Mouse (Mus musculus) forebrain, embryonic 16.5 days (tissue): ENCODE measurements around the gene Fkbp4. TPM values are rescaled to one million over a fixed set of nuclear protein-coding genes. Genes with fewer than 3 reads are reported as not detected.
"Not testable (repeated sequence)": the region's sequence is repeated elsewhere in the genome, so short reads cannot be mapped to it uniquely, and the experiment has no call there.

Experiments used
- ATAC-seq: fragments of 200-750 bp; cut with Nextera tagmentation; 2 replicates; pipeline ENCODE4 v1.8.0; 2017; ENCODE audit warnings: mild to moderate bottlenecking, moderate library complexity
- H3K27ac ChIP-seq: fragments of 300-500 bp; sonication (generic); 2 replicates; pipeline ENCODE4 v1.5.1; 2014; ENCODE audit warnings: low read length, control low read depth
- H3K27me3 ChIP-seq: fragments of 300-500 bp; sonication (generic); replicated peaks from 2 replicates; pipeline ENCODE4 v1.6.1; 2014; ENCODE audit warnings: low read length; ENCODE audit not compliant: control insufficient read depth, insufficient read depth
- H3K36me3 ChIP-seq: fragments of 300-500 bp; sonication (generic); 2 replicates; pipeline ENCODE4 v1.6.1; 2014; ENCODE audit not compliant: control insufficient read depth, insufficient read depth
- H3K4me1 ChIP-seq: fragments of 300-500 bp; sonication (generic); replicated peaks from 2 replicates; pipeline ENCODE4 v1.6.1; 2014; ENCODE audit warnings: low read length; ENCODE audit not compliant: control insufficient read depth, insufficient read depth
- H3K4me2 ChIP-seq: fragments of 300-500 bp; sonication (generic); 2 replicates; pipeline ENCODE4 v1.6.1; 2014; ENCODE audit warnings: mild to moderate bottlenecking, low read length, control low read depth
- H3K4me3 ChIP-seq: fragments of 300-500 bp; sonication (generic); replicated peaks from 2 replicates; pipeline ENCODE4 v1.5.1; 2014; ENCODE audit warnings: mild to moderate bottlenecking, low read length, control low read depth
- H3K9ac ChIP-seq: fragments of 300-500 bp; sonication (generic); replicated peaks from 2 replicates; pipeline ENCODE4 v1.6.1; 2014; ENCODE audit warnings: low read depth, low read length, control low read depth
- H3K9me3 ChIP-seq: fragments of 300-500 bp; sonication (generic); 2 replicates; pipeline ENCODE4 v1.6.1; 2016; ENCODE audit warnings: low read length; ENCODE audit not compliant: control insufficient read depth
- WGBS: fragments of 180-500 bp; shearing (Covaris S2); extraction: QIAGEN DNeasy Blood & Tissue Kit; methylation state at CpG from one replicate; pipeline ENCODE4 v1.1.7; 2014; 5-methylcytosine and 5-hydroxymethylcytosine counted together
- polyA plus RNA-seq: library from polyadenylated mRNA; unstranded; fragments of >200 nt; fragmentation: Nextera tagmentation; extraction: Ambion mirVana; gene quantifications from 2 replicates; pipeline ENCODE4 v1.2.1, GENCODE M21; 2015

Gene Fkbp4
- polyA plus RNA-seq, 1 experiment from 2014 or later, result 428 TPM

- ATAC-seq, result no peak
- Histone ChIP-seq H3K27me3 (no peaks in the 10 kb centered on the region), H3K27ac (no peak overlapping the region), H3K9me3 (no peaks in the 10 kb centered on the region), H3K4me1 (no peaks in the 10 kb centered on the region), H3K9ac (no peak overlapping the region), H3K36me3 (no peaks in the 10 kb centered on the region), H3K4me2 (no peak overlapping the region), H3K4me3 (no peak overlapping the region)
- 79% methylated on average over 7 of the region's 7 CpGs for WGBS
Measured at GRCm38 (mm10) chr6:128383752-128384151, 54.7 kb downstream of the Fkbp4 start.

GRCm38 (mm10) chr6:128381254-128381653, 57.2 kb downstream of the Fkbp4 start:
- Histone ChIP-seq H3K9ac (no peak overlapping the region), H3K9me3 (no peaks in the 10 kb centered on the region), H3K36me3 (no peaks in the 10 kb centered on the region), H3K4me1 (no peaks in the 10 kb centered on the region), H3K4me3 (no peak overlapping the region), H3K4me2 (no peak overlapping the region), H3K27ac (no peak overlapping the region), H3K27me3 (no peaks in the 10 kb centered on the region)
- ATAC-seq, result no peak
- WGBS, result 77% methylated on average over 3 of the region's 3 CpGs

- H3K9ac ChIP-seq, H3K4me2 ChIP-seq, H3K27me3 ChIP-seq, ATAC-seq, H3K4me1 ChIP-seq, H3K27ac ChIP-seq, H3K4me3 ChIP-seq, H3K9me3 ChIP-seq, H3K36me3 ChIP-seq: not testable (repeated sequence)
- 71% methylated on average over 1 of the region's 1 CpGs for WGBS
Measured at GRCm38 (mm10) chr6:128380594-128381167, 57.8 kb downstream of the Fkbp4 start.

Other genes starting within 250 kb of the Fkbp4 start
- gene Tead4, start 137.9 kb downstream of the Fkbp4 start, polyA plus RNA-seq, result 0.47 and 0.52 TPM in 2 replicates
- 13.2 and 17.3 TPM in 2 replicates for gene Tulp3, start 82.8 kb downstream of the Fkbp4 start, polyA plus RNA-seq
- 124 and 129 TPM in 2 replicates for gene Rhno1, start 75.8 kb downstream of the Fkbp4 start, polyA plus RNA-seq
- gene Foxm1, start 75.7 kb downstream of the Fkbp4 start, polyA plus RNA-seq, result 19.9 and 21.8 TPM in 2 replicates
- gene Tex52, start 63.2 kb downstream of the Fkbp4 start, polyA plus RNA-seq, result 0.45 and 0.85 TPM in 2 replicates
- gene Gm44596, start 63.2 kb downstream of the Fkbp4 start, polyA plus RNA-seq, result not detected in 2 replicates
- 5.5 and 8.3 TPM in 2 replicates for gene Nrip2, start 39.4 kb downstream of the Fkbp4 start, polyA plus RNA-seq
- gene Itfg2, start 13.7 kb downstream of the Fkbp4 start, polyA plus RNA-seq, result 37.7 and 43.0 TPM in 2 replicates
- not detected in 2 replicates for gene Pzp, start 88.0 kb upstream of the Fkbp4 start, polyA plus RNA-seq
- gene A2ml1, start 142.9 kb upstream of the Fkbp4 start, polyA plus RNA-seq, result 3.4 and 3.9 TPM in 2 replicates
- not detected in 2 replicates for gene Klrb1a, start 184.9 kb upstream of the Fkbp4 start, polyA plus RNA-seq
- gene Clec2h, start 223.7 kb upstream of the Fkbp4 start, polyA plus RNA-seq, result not detected in 2 replicates